Mouse (Mus musculus): ENCODE data around the gene Pnpla2.

- TF ChIP-seq POLR2A (IDR thresholded peaks at IDR 0.05; ENCODE audit: low read depth, low read length) (no peak), CTCF (conservative IDR thresholded peaks at IDR 0.05; ENCODE audit: insufficient read depth, insufficient read length, low read depth, low read length) (no peak)
These were observed 18.5 kb upstream of the Pnpla2 start for GRCm38 (mm10) chr7:141436523-141436892.
